Mouse (Mus musculus) limb, embryonic 10.5 days (tissue): ENCODE measurements around the gene Brinp2. TPM values are rescaled to one million over a fixed set of nuclear protein-coding genes. Genes with fewer than 3 reads are reported as not detected.
A peak's percentile ranks its signal among the peaks of the same experiment; 100 is the strongest.

Experiments
- DNase-seq: peaks from one replicate; pipeline ENCODE4 v3.0.0-alpha.2; 2017; ENCODE audit warnings: low spot score
- H3K27ac ChIP-seq: fragments of 300-500 bp; sonication (generic); 2 replicates; pipeline ENCODE4 v1.5.1; 2016; ENCODE audit warnings: mild to moderate bottlenecking
- H3K27me3 ChIP-seq: fragments of 300-500 bp; sonication (generic); 2 replicates; pipeline ENCODE4 v1.6.1; 2016; ENCODE audit warnings: low read depth, mild to moderate bottlenecking; ENCODE audit not compliant: poor library complexity, severe bottlenecking
- H3K36me3 ChIP-seq: fragments of 300-500 bp; sonication (generic); 2 replicates; pipeline ENCODE4 v1.6.1; 2016; ENCODE audit warnings: mild to moderate bottlenecking, moderate library complexity
- H3K4me1 ChIP-seq: fragments of 300-500 bp; sonication (generic); 2 replicates; pipeline ENCODE4 v1.6.1; 2016
- H3K4me3 ChIP-seq: fragments of 300-500 bp; sonication (generic); 2 replicates; pipeline ENCODE4 v1.5.1; 2016; ENCODE audit warnings: mild to moderate bottlenecking, moderate library complexity
- H3K9me3 ChIP-seq: fragments of 300-500 bp; sonication (generic); replicated peaks from 2 replicates; pipeline ENCODE4 v1.6.1; 2016; ENCODE audit warnings: mild to moderate bottlenecking
- WGBS: fragments of 180-500 bp; shearing (Covaris S2); methylation state at CpG from one replicate; pipeline ENCODE4 v1.1.7; 2016; 5-methylcytosine and 5-hydroxymethylcytosine counted together
- polyA plus RNA-seq: library from polyadenylated mRNA; unstranded; fragments of >200 nt; fragmentation: Nextera tagmentation; extraction: Ambion mirVana; gene quantifications from 2 replicates; pipeline ENCODE4 v1.2.1, GENCODE M21; 2016

The Brinp2 gene
- polyA plus RNA-seq, 1 experiment from 2014 or later: 0.04 TPM

DNA sequence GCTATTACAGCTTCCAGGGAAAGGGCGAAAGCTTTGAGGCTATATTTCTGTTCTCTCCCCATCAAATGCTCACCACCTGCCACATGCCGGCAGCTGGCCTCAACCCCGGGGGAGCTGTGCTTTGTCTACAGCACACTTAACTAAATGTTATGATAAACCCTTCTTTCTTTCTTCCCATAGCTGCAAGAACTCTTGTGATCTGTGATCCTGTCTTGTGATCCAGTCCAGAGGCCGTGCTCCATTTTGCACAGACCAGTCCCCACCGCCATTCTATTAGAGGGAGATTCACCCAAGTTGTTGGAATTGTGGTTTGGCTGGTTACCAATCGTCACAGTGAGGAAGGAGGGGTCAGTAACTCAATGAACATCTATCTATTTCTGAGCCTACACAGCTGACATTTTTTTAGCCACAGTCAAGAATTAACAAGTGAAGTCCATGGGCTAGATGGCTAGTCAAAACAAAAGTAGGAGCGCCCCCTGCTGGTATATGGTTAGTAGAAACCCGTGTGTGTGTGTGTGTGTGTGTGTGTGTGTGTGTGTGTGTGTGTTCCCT, 89.0 kb downstream of the Brinp2 start:
- H3K9me3 ChIP-seq: no peaks in the 10 kb centered on the region
- no peaks in the 10 kb centered on the region for H3K36me3 ChIP-seq
- DNase-seq: peak; percentile 76
- peaks cover 12% of the 10 kb centered on the region for H3K4me1 ChIP-seq
- WGBS: 32% methylated on average over 8 of the region's 8 CpGs
- no peak overlapping the region for H3K4me3 ChIP-seq
- H3K27me3 ChIP-seq: no peaks in the 10 kb centered on the region
- no peak overlapping the region for H3K27ac ChIP-seq

DNA sequence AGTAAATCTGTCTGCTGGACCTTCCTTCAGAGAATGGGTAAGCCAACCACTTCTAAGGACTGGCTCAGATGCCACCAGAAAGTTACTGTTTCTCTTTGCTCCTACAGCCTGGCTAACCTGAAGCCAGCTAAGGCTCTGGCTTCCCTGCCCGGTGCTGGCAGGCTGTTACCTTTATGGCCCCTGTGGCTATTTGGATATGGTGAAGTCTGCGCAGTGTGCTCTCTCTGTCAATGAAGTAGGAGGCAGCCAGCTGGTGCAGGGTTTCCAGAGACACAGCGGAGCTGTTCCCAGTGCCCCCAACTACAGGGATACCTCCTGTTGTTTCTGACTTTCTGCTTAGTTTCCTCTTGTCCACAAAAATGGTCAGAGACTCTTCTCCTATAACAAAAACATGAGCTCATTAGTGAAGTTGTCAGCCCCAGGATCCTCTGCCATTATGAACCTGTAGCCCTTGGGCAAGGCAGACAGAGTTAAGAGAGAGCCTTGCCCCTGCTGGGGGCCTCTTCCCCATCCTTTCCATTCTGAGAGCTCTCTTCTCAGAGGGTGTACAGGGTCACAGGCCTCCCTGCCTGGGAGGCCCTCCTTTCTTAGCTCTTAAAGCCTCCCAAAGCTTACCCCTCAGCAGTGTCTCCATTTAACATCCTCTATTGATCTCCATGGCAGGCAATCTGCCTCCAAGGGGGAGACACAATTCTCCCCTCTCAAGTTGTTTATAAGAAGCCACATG, 89.7 kb downstream of the Brinp2 start:
- Histone ChIP-seq H3K36me3 (no peaks in the 10 kb centered on the region), H3K4me3 (no peak overlapping the region), H3K4me1 (peaks cover 12% of the 10 kb centered on the region), H3K9me3 (no peaks in the 10 kb centered on the region), H3K27ac (no peak overlapping the region), H3K27me3 (no peaks in the 10 kb centered on the region)
- 34% methylated on average over 3 of the region's 3 CpGs for WGBS
- no peak for DNase-seq

- H3K4me3 ChIP-seq: no peak overlapping the region
- WGBS: 97% methylated on average over 5 of the region's 5 CpGs
- no peaks in the 10 kb centered on the region for H3K36me3 ChIP-seq
- no peak overlapping the region for H3K27ac ChIP-seq
- DNase-seq: no peak
- peaks cover 4% of the 10 kb centered on the region for H3K4me1 ChIP-seq
- no peaks in the 10 kb centered on the region for H3K9me3 ChIP-seq
- no peaks in the 10 kb centered on the region for H3K27me3 ChIP-seq
Measured at GRCm38 (mm10) chr1:158259516-158260235, 96.5 kb downstream of the Brinp2 start.

GRCm38 (mm10) chr1:158258685-158259292, 97.3 kb downstream of the Brinp2 start:
- Histone ChIP-seq H3K9me3 (no peaks in the 10 kb centered on the region), H3K4me3 (no peak overlapping the region), H3K4me1 (peaks cover 4% of the 10 kb centered on the region), H3K36me3 (no peaks in the 10 kb centered on the region), H3K27me3 (no peaks in the 10 kb centered on the region), H3K27ac (no peak overlapping the region)
- 67% methylated on average over 6 of the region's 6 CpGs for WGBS
- no peak for DNase-seq

GRCm38 (mm10) chr1:158255912-158256680, 100.0 kb downstream of the Brinp2 start:
- no peak for DNase-seq
- Histone ChIP-seq H3K4me3 (no peak overlapping the region), H3K36me3 (no peaks in the 10 kb centered on the region), H3K27ac (no peak overlapping the region), H3K9me3 (no peaks in the 10 kb centered on the region), H3K27me3 (no peaks in the 10 kb centered on the region), H3K4me1 (peaks cover 9% of the 10 kb centered on the region)
- WGBS: 93% methylated on average over 9 of the region's 9 CpGs

- Histone ChIP-seq H3K4me3 (no peak overlapping the region), H3K27me3 (no peaks in the 10 kb centered on the region), H3K9me3 (no peaks in the 10 kb centered on the region), H3K4me1 (peaks cover 6% of the 10 kb centered on the region; the same call in 1 of the 2 replicates), H3K36me3 (no peaks in the 10 kb centered on the region), H3K27ac (no peak overlapping the region)
- DNase-seq: no peak
- 83% methylated on average over 8 of the region's 8 CpGs for WGBS
Measured at GRCm38 (mm10) chr1:158252682-158253222, 103.4 kb downstream of the Brinp2 start.

DNA sequence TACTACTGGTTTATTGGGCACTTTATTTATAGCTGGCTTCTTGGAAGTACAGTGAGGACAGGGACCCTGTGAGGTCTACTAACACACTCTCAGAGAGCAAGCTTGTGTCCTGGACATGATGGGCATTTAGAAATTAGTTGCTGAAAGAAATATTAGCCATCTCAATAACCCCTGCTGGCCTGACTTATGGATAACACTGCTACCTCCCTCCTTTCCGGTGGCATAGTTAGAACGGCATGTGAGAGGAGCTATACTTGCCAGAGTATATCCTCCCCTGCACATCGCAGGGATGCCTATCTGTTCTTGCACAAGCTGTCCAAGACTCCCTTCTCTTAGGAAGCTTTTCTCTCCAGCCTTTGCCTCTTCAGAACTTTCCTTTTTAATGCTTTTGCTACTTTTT, 107.9 kb downstream of the Brinp2 start:
- Histone ChIP-seq H3K36me3 (no peaks in the 10 kb centered on the region), H3K27me3 (no peaks in the 10 kb centered on the region), H3K4me3 (no peak overlapping the region), H3K9me3 (no peaks in the 10 kb centered on the region), H3K27ac (no peak overlapping the region), H3K4me1 (peaks cover 6% of the 10 kb centered on the region; the same call in 1 of the 2 replicates)
- 87% methylated on average over 3 of the region's 3 CpGs for WGBS
- no peak for DNase-seq

- no peaks in the 10 kb centered on the region for H3K4me1 ChIP-seq
- no peak overlapping the region for H3K27ac ChIP-seq
- no peaks in the 10 kb centered on the region for H3K9me3 ChIP-seq
- H3K4me3 ChIP-seq: no peak overlapping the region
- 92% methylated on average over 14 of the region's 14 CpGs for WGBS
- no peaks in the 10 kb centered on the region for H3K36me3 ChIP-seq
- no peaks in the 10 kb centered on the region for H3K27me3 ChIP-seq
- DNase-seq: no peak
Measured at GRCm38 (mm10) chr1:158246476-158247153, 109.5 kb downstream of the Brinp2 start.

- no peak for DNase-seq
- WGBS: 86% methylated on average over 8 of the region's 8 CpGs
- no peak overlapping the region for H3K4me3 ChIP-seq
- no peaks in the 10 kb centered on the region for H3K36me3 ChIP-seq
- no peaks in the 10 kb centered on the region for H3K27me3 ChIP-seq
- H3K4me1 ChIP-seq: no peaks in the 10 kb centered on the region
- no peak overlapping the region for H3K27ac ChIP-seq
- H3K9me3 ChIP-seq: no peaks in the 10 kb centered on the region
Measured at GRCm38 (mm10) chr1:158245486-158245885, 110.6 kb downstream of the Brinp2 start.

GRCm38 (mm10) chr1:158244016-158244415, 112.1 kb downstream of the Brinp2 start:
- H3K36me3 ChIP-seq: no peaks in the 10 kb centered on the region
- WGBS: 94% methylated on average over 3 of the region's 3 CpGs
- H3K27me3 ChIP-seq: no peaks in the 10 kb centered on the region
- no peaks in the 10 kb centered on the region for H3K9me3 ChIP-seq
- no peak for DNase-seq
- H3K4me3 ChIP-seq: no peak overlapping the region
- H3K4me1 ChIP-seq: no peaks in the 10 kb centered on the region
- no peak overlapping the region for H3K27ac ChIP-seq

- Histone ChIP-seq H3K27me3 (no peaks in the 10 kb centered on the region), H3K4me1 (no peaks in the 10 kb centered on the region), H3K9me3 (no peaks in the 10 kb centered on the region), H3K36me3 (no peaks in the 10 kb centered on the region), H3K4me3 (no peak overlapping the region), H3K27ac (no peak overlapping the region)
- WGBS: 97% methylated on average over 2 of the region's 2 CpGs
- no peak for DNase-seq
Measured at GRCm38 (mm10) chr1:158241848-158242556, 114.1 kb downstream of the Brinp2 start.
